Mouse (Mus musculus) kidney, postnatal 14 days (tissue): ENCODE measurements at regions not wholly inside any gene's neighbourhood (a gene's known extent, or its start where the extent isn't known, plus 50 kb on each side); places are given as distances from the start of the nearest gene placed in this dataset.
A peak's percentile ranks its signal among the peaks of the same experiment; 100 is the strongest.

Experiments
- DNase-seq: peaks from one replicate; pipeline ENCODE4 v3.0.0; 2022; ENCODE audit warnings: mixed read lengths

DNA sequence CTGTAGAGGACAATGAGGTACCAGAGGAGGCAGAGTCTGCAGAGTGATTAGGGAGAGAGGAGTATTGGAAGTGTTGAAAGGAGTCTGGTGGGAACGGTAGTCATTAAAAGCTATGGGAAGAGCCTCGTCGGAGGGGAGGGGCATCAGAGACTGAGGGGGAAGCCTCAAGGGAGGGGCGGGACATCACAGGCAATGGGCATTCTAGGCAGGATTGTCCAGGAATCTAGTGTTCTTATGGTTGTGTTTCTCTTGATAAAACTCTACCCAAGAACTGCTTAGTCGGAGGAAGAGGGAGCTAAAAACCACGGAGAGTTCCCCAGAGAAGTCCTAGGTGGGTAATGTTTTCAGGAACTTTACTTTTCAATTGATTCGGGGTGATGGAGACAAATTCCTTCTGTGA is 90.2 kb downstream of the Sec23ip start:
- no peak for DNase-seq

GRCm38 (mm10) chr7:128836435-128836834 is 91.7 kb downstream of the Sec23ip start:
- no peak for DNase-seq

GRCm38 (mm10) chr7:128842561-128842960 is 97.8 kb downstream of the Sec23ip start:
- no peak for DNase-seq

DNA sequence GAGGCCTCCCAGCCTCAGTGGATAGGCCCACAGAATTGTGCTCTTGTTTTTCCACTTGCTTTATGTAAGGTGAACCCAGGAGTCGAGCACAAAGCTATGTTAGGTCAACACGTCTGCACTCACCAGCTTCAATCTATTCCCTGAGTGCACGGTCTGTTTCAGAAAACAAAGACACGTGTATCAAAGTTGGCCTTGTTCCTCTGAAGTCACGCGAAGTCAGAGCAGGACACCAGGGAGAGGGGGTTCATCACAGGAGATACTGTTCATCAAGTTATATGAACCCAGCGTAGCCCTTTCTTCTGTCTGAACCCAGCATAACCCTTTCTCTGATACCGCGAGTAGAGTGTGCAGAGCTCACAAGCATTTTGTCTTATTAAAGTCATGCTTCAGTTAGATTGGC is 98.8 kb downstream of the Sec23ip start:
- DNase-seq = no peak

GRCm38 (mm10) chr7:128849261-128849660 is 104.5 kb downstream of the Sec23ip start:
- DNase-seq = no peak

GRCm38 (mm10) chr7:128854193-128854592 is 109.5 kb downstream of the Sec23ip start:
- DNase-seq = no peak

DNA sequence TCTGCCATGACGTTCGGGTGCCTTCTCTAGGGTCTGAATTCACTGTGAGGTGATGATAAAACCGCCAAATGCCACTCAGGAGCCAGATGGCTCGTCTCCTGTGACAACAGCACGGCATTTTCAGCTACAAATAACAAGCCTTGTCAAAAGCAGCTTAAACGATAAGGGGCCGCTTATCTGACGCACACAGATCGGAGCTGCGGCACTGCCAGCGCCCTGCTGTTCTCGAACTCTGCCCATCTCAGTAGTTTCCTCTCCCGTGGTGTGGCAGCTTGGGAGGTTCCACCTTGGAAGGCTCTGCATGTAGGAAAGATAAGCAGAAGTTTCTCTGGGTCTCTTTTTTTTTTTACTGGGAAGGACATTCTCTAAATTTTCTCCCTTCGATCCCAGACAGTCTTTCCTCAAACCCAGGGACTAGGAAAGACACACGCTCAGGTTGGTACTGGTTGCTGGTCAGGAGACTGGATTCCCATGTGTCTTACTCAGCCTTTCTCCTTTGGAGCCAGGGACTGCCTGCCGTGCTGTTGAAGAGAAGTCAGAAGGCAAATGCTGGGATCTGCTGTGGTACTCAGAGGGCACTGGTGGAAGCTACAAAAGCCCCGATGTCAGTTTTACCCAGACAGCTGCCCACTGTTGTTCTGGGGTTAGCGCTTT is 110.1 kb downstream of the Sec23ip start:
- no peak for DNase-seq

- DNase-seq = peak; percentile 60
Observed at GRCm38 (mm10) chr7:128860141-128860540, 115.4 kb downstream of the Sec23ip start.

GRCm38 (mm10) chr7:128860709-128861108 is 116.0 kb downstream of the Sec23ip start:
- peak; percentile 21 for DNase-seq

DNA sequence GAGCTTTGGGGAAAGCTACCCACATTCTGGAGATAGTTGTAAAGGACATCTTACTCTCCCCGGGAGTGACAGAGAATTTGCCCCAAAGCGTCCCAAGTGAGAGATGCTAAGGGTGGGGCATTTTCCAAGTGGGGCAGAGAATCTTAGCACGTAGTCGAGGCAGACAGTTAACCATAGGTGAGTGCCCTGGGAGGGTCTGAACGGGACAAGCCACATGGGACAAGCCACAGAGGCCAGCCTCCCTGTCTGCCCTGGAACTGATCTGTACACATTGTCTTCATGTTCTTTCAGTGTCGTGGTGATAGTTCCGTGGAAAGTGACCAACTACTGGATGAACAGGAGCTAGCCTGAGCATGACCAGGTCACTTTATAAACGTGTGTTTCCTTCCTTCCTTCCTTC is 116.6 kb downstream of the Sec23ip start:
- no peak for DNase-seq

DNA sequence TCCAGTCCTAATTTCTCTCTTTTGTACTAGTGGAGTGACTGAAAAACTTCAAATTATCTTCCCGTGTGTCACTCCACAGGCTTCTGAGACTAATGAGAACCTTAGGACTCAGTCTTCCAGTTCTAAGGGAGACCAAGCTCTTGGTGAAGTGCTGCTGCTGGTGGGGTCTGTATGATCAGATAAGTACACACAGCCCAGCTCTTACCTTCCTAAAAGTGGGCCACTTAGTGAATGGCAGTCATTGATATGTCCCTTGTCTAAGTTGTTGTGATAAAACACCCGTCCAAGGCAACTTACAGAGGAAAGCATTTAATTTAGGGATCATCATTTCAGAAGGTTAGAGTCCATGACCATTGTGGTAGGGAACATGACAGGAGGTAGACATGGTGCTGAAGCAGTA is 124.1 kb downstream of the Sec23ip start:
- no peak for DNase-seq

- no peak for DNase-seq
Observed at GRCm38 (mm10) chr7:128884015-128884414, 139.3 kb downstream of the Sec23ip start.

DNA sequence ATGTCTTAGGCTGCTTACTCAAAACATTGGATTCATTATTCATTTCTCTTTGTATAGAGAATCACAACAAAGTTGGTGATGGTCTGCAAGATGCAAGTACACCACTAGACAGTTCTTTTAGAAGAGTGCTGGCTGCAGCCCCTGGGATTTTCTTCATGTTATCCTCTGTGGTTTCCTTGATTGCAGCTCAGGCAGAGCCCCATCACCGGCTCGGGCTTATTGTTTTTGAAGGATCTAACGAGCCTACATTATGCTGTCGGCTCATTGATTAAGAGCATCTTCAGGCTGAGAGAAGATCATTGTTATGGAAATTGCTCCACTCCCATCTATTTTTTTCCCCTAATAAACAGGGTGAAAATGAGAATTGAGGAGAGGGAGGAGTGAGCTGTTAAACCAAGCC is 140.8 kb downstream of the Sec23ip start:
- no peak for DNase-seq

DNA sequence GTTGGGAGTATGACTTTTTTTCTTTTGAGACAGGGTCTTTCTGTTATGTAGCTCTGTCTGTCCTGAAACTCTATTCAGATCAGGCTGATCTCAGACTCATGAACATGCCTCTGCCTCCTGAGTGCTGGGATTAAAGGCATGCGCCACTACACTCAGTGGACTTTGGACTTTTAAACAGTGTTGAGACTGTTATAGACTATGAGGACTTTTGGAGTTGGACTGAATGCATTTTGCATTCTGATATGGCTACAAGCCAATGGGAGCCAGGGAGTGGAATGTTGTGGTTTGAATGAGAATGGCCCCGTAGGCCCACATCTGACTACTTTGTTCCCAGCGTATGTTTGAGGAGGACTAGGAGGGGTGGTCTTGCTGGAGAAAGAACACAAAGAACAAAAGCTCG is 165.4 kb downstream of the Sec23ip start:
- no peak for DNase-seq

- peak; percentile 39 for DNase-seq
Observed at GRCm38 (mm10) chr7:128937976-128938730, 193.4 kb downstream of the Sec23ip start.

- DNase-seq = no peak
Observed at GRCm38 (mm10) chr7:128960575-128960974, 215.8 kb downstream of the Sec23ip start.

DNA sequence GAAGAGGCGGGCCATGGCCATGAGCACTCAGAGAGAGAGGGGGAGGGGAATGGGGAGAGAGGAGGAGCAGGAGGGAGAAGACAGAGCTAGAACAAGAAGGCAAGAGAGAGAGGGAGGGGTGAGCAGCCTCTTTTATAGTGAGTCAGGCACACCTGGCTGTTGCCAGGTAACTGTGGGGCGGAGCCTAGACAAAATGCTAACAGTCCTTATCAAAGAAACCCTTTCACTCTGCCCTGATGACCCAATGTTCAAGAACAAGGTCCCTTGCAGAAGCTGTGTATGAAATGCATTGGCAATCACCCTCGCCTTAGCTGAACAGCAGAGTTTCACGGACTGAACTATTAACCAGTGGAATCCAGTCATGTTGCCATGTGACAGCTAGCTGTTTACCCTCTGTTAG is 235.2 kb downstream of the Sec23ip start:
- no peak for DNase-seq

- no peak for DNase-seq
Observed at GRCm38 (mm10) chr7:128980827-128981226, 236.1 kb downstream of the Sec23ip start.

GRCm38 (mm10) chr7:128998759-128999158 is 254.0 kb downstream of the Sec23ip start:
- DNase-seq = no peak

DNA sequence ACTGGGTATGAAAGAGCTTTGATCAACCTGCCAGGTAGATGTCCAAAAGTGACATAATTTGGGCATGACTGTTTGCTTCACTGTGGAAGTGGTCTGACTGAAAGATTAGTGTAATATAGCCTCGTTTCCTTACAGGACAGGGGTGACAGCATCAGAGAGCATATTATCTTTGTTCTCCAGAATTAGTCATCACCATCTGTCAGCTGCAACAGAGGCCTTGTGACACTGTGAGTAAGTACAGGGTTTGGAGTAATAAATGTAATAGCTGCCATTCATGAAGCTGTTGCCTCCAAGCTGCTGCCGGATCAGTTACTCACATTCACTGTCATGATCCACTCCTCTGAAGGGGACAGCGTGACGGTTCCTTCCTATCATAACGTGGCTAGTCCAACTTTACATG is 254.4 kb upstream of the Plpp4 start:
- DNase-seq = no peak

GRCm38 (mm10) chr7:129003150-129003549 is 253.7 kb upstream of the Plpp4 start:
- DNase-seq = no peak

- no peak for DNase-seq
Observed at GRCm38 (mm10) chr7:129016353-129016752, 240.5 kb upstream of the Plpp4 start.

DNA sequence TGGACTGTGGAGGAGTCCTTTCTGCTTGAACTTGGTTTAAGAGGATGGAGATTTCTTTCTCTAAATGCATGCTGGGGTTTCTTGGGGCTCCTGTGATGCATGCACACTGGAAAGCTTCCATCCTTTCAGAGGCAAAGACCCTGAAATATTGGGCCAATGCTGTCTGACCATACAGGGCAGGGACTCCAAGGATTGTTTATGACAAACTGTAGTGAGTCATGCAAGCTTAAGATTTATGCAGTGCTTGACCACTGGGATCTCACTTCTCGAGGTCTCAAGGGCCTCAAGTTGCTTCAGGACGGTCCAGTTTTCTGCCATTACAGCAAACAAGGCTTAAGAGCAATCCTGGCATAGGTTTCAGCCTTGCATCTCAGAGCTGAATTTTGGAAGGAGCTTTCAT is 229.7 kb upstream of the Plpp4 start:
- no peak for DNase-seq

DNA sequence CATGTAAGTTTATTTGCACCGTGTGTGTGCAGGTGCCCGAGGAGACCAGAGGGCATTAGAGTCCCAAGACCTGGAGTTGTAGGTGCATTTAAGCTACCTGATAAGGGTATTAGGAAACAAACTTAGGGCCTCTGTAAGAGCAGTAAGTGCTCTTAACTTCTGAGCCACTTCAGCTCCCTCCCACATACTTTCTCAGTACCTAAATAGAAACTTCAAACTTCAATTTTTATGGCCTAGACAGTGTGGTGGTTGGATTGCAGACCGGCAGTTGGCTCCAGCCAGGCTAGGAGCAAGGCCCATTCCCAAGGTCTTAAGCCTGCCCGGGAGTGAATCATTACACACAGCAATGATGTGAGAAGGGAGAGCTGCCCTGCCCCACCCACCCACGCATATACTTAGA is 208.8 kb upstream of the Plpp4 start:
- DNase-seq = no peak

- no peak for DNase-seq
Observed at GRCm38 (mm10) chr7:129049726-129050125, 207.1 kb upstream of the Plpp4 start.
